Mouse (Mus musculus) WW6 (cell line): ENCODE measurements around the gene Notum.

Experiments used
- DNase-seq: peaks from one replicate; pipeline ENCODE4 v3.0.0-alpha.2; 2013; ENCODE audit warnings: low read depth, low spot score

Gene Notum

DNA sequence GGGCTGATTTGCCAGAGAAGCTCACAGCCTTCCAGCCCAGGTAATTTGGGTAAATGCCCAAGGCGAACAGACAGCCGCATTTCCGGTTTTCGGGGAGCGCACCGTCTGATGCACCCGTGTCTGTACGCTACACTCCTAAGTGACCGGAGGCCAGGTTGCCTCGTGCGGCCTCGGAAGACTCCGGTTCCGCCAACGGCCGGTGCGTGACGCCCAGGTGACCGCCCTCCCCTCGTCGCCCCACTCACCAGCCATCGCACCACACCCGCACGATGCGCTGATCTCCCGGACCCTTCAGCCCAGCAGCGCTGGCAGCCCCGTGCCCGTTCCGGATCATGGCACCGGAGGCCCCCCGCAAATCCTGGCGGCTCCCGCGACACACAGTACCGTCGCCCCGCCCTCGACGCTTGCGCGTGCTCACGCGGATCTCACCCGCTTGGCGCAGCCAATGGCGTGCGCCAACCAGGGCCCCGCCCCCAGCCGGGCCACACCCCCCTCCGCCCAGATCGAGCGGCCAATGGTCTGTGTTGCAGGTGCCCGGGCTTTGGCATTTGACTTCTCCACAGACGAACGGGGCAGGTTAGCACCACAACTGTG lies 43.4 kb downstream of the Notum start, which contains the start of gene Pcyt2:
Gene Pcyt2, minus strand, starts transcription at position 418 of the 594 bp plus-strand sequence.
- DNase-seq: peak; percentile 96

DNA sequence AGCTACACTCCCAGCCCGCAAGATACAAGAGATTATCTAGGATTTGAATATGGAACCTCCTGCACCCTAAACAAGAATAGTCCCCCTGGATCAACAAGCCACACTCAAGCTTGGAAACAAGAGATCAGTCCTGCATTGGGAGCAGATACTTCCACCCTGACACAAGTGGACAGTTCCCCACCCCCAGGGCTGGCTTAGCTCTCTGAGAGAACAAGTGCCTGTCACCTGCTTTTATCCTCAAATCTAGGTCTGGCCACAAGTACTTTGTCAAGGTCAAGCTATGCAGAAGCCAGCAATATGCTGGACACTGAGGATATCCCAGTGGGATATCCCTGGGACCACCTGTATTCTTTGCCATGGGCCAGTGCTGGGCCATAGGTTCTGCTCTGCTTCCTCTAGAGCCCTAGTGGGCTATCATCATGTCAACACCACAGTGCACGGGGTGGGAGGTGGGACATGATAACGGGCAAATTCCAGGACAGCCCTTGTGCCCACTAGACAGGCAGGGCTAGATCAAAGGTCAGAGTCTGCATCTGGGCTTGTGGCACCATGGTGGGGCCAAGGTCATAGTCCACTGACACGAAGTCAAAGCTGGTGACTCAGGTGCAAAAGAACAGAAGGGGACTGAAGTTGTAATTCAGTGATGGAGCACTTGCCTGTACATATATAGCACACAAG lies 44.2 kb downstream of the Notum start:
- DNase-seq: no peak

DNA sequence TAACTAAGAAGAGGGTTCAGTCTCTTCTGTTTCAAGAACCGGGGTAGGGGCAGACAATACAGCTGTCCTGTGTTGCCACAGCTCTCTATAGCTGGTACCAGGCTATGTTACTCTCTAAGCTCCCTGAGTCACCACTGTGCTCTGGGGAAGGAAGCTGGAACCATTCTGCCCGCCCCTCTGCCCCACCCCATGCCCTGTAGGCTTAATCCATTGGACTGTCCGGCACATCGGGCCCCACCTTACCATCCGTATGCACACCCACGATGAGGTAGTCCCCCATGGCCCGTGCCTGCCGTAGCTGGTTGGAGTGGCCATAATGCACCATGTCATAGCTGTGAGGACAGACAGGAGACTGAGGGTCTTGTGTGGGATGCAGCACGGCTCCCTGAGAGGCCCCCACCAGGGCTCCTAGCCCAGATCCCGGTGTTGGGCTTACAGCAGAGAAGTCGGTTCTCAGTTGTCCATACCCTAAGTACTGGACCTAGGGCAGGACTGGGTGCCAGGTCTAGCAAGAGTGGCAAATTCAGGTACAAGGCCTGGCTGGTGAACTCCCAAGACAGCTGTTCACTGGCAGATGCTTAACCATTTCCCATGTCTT lies 45.3 kb downstream of the Notum start:
- no peak for DNase-seq

DNA sequence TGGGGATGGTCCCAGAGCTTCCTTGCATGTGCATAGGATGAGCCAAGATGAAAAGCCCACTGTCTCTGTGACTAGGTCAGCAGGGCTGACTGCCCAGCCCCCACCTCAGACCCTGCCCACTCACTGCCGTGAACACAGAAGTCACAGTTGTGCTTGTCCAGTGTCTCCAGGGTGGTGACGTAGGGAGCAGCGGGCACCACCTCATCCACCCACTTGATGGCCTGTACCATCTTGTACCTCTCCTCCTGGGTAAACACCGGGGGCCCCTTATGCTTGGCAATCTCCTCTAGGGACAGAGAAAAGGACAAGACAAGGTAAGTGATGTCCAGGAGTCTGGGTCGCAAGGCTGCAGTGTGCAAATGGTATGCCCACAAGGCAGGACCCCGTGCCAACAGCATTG lies 45.8 kb downstream of the Notum start:
- no peak for DNase-seq

DNA sequence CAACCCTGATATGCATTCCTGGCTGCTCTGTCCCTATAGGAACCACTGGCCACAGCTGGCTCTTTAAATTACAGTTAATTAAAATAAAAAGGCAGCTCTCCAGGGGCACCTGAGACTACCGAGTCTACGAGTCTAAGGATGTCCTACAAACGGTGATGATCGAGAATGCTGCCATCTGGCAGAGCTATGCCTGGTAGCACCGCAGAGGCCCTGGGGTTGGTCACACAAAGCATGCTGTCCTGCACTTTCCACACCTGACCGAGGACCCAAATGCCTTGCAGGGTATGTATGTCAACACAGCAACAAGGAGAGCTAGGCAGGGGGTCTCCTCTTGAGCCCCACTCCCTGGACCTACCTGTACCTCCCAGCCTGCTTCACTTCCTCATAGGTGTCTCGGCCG lies 47.0 kb downstream of the Notum start:
- DNase-seq: no peak

DNA sequence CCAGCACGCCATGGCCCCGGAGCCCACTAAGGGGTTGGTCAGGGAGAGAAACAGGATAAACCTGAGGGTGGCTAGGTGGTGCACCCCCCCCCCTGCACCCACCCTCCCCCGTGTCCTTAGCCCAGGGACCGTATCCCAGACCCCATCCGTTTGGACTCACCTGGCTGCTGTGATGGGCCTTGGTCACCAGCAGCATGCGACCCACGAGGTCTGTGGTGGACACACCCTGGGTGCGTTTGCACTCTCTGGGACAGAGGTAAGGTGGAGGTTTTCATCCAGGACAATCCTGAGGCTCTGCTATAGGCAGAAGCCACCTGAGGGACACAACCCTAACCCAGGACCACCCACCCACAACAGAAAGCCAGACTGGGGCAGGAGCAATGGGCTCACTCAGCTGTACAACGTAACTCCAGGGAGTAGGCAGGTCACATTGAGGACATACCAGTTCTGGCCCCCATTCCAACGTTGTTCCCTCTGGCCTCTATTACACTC lies 47.4 kb downstream of the Notum start:
- DNase-seq: no peak

DNA sequence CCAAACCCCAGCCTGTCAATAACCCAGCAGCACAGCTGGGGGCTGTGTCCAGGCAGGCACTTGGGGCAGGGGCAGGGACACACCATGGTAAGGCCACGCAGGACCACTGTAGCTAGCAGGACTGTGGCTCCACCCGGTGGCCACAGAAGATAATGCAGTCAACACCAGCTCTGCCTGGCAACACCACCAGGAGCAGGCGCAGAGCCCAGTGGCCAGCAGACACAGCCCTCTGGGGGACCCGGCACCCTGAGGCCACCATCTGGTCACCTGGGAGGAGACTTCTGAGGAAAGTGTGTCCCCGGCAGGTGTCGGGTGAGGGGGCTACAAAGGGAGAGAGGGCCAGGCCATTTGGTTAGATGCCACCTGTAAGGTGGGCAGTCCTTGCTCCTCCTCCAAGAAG lies 48.2 kb downstream of the Notum start:
- DNase-seq: no peak

DNA sequence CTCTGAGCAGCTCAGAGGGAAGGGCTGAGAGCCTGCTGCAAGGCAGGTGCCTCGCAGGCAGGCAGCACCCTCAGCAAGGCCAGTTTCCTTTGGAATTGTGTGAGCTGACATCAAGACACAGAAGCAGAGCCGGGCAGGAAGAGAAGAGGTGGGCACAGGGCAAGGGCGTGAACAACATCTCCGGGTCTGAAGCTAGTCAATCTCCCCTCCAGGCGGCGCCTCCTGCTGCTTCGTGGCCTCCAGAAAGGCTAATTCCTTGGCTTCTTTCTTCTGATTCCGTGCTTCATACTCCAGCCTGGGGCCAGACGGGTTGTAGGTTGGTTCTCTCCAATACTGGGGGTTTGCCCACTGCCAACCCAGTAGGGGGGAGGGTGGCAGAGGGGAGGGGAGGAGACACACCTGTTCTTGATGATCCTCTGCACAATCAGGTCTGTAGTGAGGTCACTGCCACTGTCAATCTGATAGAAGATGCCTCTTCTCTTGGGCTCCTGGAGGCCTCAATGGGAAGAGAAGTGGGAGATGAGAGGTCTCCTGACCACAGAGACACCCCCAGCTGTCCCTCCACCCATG lies 50.4 kb downstream of the Notum start:
- no peak for DNase-seq

DNA sequence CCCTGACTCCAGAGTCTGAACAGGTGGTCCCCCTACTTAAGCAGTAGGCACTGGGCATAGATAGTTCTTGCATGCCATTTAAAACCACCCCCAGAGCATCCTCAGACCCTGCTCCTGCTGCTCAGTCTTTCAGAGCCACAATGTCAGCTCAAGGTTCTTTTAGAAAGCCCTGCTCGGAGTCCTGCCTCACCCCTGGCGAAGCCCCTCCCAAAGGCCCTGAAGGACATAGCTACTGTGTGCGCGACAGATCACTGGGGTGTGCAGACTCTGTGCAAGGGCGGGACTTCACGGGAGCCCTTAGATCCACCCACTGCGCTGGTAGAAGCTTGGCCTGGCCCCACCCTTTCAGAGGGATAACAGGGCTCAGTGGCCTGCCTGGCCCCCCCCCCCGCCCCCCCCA lies 51.7 kb downstream of the Notum start:
- no peak for DNase-seq

DNA sequence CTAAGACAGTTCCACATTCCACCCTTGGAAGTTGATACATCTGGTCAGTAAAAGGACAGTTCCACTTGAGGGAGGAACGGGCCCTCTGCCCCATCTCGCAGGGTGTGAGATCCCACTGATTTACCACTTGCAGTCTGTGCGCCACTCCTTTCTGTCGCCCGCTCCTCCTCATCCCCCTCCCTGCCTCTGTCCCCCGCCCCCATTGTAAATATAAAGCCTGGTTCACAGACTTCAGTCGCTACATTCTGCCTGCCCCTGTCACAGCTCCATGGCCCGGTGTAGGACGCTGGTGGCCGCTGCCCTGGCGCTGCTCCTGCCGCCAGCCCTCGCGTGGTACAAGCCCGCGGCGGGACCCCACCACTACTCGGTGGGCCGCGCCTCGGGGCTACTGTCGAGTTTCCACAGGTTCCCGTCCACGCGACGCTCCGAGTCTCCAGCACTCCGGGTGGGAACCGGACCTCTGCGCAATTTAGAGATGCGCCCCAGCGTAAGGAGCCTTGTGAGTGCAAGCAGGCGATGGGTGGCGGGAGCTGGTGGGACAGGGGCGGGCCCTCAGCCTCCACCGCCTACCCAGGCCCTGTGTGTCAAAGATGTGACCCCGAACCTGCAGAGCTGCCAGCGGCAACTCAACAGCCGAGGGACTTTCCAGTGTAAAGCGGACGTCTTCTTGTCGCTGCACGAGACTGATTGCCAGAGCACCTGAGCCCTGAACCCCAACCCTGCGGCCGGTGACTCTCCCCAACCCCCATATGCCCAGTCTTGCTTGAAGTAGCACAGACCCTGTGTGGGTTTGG lies 52.5 kb downstream of the Notum start, which contains the start of gene Npb:
Gene Npb, plus strand, starts transcription at position 237 of the 794 bp plus-strand sequence.
- no peak for DNase-seq

DNA sequence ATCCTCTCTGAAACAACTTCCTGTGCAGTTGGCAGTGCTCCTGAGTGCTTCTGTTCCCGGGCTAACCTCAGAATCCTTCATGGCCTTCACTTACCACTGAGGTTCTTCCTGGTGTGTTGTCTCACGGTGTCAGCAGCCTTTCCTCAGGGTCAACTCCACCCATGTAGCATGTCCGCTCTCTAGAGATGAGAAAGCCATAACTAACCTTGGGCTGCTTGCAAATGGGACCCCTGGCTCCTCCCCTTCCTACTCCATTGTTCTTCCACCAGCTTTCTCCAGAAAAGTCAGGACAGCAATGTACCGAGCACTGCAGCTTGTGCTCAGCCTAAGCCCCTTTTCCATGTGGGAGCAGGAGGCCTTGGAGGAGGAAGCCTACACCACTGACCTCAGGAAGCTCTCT lies 54.2 kb downstream of the Notum start:
- DNase-seq: no peak

DNA sequence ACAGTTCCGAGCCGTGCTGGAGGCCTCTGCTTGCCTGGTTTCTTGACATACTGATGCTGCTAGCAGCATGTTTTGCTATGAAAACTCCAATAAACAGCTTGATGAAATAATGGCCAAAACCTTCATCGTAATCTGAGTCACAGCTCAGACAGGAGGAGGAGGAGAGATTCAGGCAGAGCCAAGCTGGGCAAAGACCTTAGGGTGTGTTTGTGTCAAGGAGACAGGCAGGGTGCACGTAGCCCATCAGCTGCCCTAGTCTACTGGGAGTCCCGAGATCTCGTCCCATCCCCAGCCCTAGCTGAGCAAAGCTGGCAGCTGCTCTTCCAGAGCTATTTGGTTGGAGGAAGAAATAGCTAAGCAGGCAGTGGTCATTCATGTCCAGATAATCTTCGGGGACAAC lies 55.3 kb downstream of the Notum start:
- no peak for DNase-seq
